Mouse (Mus musculus): ENCODE measurements at regions not wholly inside any gene's neighbourhood (a gene's known extent, or its start where the extent isn't known, plus 50 kb on each side); places are given as distances from the start of the nearest gene placed in this dataset.

- DNase-seq = no peak
Measured at GRCm38 (mm10) chr15:61508806-61509205, 586.0 kb upstream of the A1bg start.

- no peak for DNase-seq
Measured at GRCm38 (mm10) chr15:61506361-61506897, 583.6 kb upstream of the A1bg start.

GRCm38 (mm10) chr15:61503436-61503835 is 580.6 kb upstream of the A1bg start:
- peak; percentile 76 for DNase-seq

- DNase-seq = no peak
Measured at GRCm38 (mm10) chr15:61489731-61490130, 566.9 kb upstream of the A1bg start.

GRCm38 (mm10) chr15:61481861-61482260 is 559.0 kb upstream of the A1bg start:
- peak; percentile 51 for DNase-seq

GRCm38 (mm10) chr15:61473900-61474299 is 551.1 kb upstream of the A1bg start:
- DNase-seq = no peak

- no peak for DNase-seq
Measured at GRCm38 (mm10) chr15:61455042-61455441, 532.2 kb upstream of the A1bg start.

- no peak for DNase-seq
Measured at GRCm38 (mm10) chr15:61454350-61454671, 531.5 kb upstream of the A1bg start.

GRCm38 (mm10) chr15:61453656-61454349 is 531.0 kb upstream of the A1bg start:
- no peak for DNase-seq

GRCm38 (mm10) chr15:61450217-61450616 is 527.4 kb upstream of the A1bg start:
- DNase-seq = no peak

GRCm38 (mm10) chr15:61448482-61448881 is 525.7 kb upstream of the A1bg start:
- DNase-seq = no peak

- peak; percentile 25 for DNase-seq
Measured at GRCm38 (mm10) chr15:61446053-61446840, 523.4 kb upstream of the A1bg start.

GRCm38 (mm10) chr15:61441734-61442398 is 519.1 kb upstream of the A1bg start:
- DNase-seq = no peak

- DNase-seq = no peak
Measured at GRCm38 (mm10) chr15:61441012-61441411, 518.2 kb upstream of the A1bg start.

- DNase-seq = peak; percentile 29
Measured at GRCm38 (mm10) chr15:61440284-61440683, 517.5 kb upstream of the A1bg start.

GRCm38 (mm10) chr15:61439623-61440170 is 516.9 kb upstream of the A1bg start:
- DNase-seq = no peak

- DNase-seq = peak; percentile 8
Measured at GRCm38 (mm10) chr15:61428818-61429415, 506.1 kb upstream of the A1bg start.

GRCm38 (mm10) chr15:61422989-61423388 is 500.2 kb upstream of the A1bg start:
- DNase-seq = no peak

GRCm38 (mm10) chr15:61417506-61417905 is 494.7 kb upstream of the A1bg start:
- no peak for DNase-seq

- no peak for DNase-seq
Measured at GRCm38 (mm10) chr15:61416841-61417240, 494.0 kb upstream of the A1bg start.

GRCm38 (mm10) chr15:61415626-61416025 is 492.8 kb upstream of the A1bg start:
- DNase-seq = no peak

- DNase-seq = no peak
Measured at GRCm38 (mm10) chr15:61411821-61412220, 489.0 kb upstream of the A1bg start.
